Mouse (Mus musculus): ENCODE results near the gene 1810065E05Rik. TPM values are rescaled to one million over a fixed set of nuclear protein-coding genes. Genes with fewer than 3 reads are reported as not detected.
A peak's percentile ranks its signal among the peaks of the same experiment; 100 is the strongest.

Gene 1810065E05Rik
- not detected for total RNA-seq (2021)
- long read RNA-seq, experiment 1: 0 reads
- long read RNA-seq, experiment 2: 0 reads

DNA sequence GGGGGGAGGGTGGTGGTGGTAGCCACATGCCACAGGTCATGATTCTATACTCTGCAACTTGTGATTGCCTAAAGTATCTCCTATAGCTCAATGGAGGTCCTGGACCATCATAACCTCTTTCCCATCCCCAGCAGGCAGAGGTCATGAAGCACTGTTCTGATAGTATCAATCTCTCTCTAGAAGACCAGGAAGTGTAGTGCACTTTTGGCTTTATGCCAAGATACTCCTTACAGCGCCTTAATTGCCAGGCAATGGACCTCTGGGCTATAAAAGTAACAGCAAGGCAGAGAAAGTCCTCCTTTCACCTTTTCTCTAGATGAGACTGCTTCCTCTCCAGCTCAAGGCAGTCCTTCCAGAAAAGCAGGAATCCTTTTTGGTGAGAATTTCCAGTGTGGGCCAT, at the start of gene 1810065E05Rik:
Gene 1810065E05Rik (plus strand): TSS at position 297 of the 400 bp plus-strand sequence.
- no peak within 1 kb of the TSS for H3K27ac ChIP-seq
- no peak for DNase-seq (ENCODE audit: low spot score in 2 of 2)
- no peak for TF ChIP-seq CTCF (conservative IDR thresholded peaks at IDR 0.05)
- H3K4me3 ChIP-seq: no peak within 1 kb of the TSS

GRCm38 (mm10) chr11:58377273-58377672, 43.6 kb upstream of the 1810065E05Rik start:
- DNase-seq (ENCODE audit: low spot score in 2 of 2): no peak
- no peak for TF ChIP-seq CTCF (conservative IDR thresholded peaks at IDR 0.05)
- Histone ChIP-seq H3K27ac (no peak overlapping the region), H3K4me3 (no peak overlapping the region)

DNA sequence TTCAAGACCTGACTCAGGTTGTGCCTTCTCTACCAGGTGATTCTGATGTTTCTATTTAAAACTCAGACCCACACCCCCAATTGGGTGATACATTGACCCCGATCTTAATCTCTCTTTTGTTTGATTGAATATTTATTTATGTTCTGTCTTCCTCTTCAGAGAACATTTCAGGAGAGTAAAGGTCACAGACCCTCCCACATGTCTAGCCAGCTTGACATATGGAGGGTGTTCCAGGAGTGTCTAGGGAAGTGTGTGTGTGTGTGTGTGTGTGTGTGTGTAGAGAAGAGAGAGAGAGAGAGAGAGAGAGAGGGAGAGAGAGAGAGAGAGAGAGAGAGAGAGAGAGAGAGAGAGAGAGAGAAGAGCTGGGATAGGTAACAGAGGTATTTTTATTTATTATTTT, 43.2 kb upstream of the 1810065E05Rik start:
- DNase-seq (ENCODE audit: low spot score in 2 of 2): no peak
- H3K27ac ChIP-seq: no peak overlapping the region
- no peak overlapping the region for H3K4me3 ChIP-seq
- no peak for TF ChIP-seq CTCF (conservative IDR thresholded peaks at IDR 0.05)

- TF ChIP-seq CTCF (conservative IDR thresholded peaks at IDR 0.05): no peak
Observed at GRCm38 (mm10) chr11:58378763-58379278, 42.1 kb upstream of the 1810065E05Rik start, which contains the start of gene Lypd8. TSS of gene Lypd8 (plus strand) at chr11:58379043.

GRCm38 (mm10) chr11:58379516-58379915, 41.4 kb upstream of the 1810065E05Rik start:
- no peak for TF ChIP-seq CTCF (conservative IDR thresholded peaks at IDR 0.05)
- DNase-seq (ENCODE audit: low spot score in 2 of 2): no peak
- Histone ChIP-seq H3K27ac (no peak overlapping the region), H3K4me3 (no peak overlapping the region)

More at GRCm38 (mm10) chr11:58378763-58379278, 42.1 kb upstream of the 1810065E05Rik start, which contains the start of gene Lypd8:
- Histone ChIP-seq H3K27ac (peak within 1 kb of the TSS; percentile 46; the same call in 1 of the 2 replicates), H3K4me3 (no peak within 1 kb of the TSS)
- peak; percentile 10 to 25 for DNase-seq (ENCODE audit: low spot score in 2 of 2)

DNA sequence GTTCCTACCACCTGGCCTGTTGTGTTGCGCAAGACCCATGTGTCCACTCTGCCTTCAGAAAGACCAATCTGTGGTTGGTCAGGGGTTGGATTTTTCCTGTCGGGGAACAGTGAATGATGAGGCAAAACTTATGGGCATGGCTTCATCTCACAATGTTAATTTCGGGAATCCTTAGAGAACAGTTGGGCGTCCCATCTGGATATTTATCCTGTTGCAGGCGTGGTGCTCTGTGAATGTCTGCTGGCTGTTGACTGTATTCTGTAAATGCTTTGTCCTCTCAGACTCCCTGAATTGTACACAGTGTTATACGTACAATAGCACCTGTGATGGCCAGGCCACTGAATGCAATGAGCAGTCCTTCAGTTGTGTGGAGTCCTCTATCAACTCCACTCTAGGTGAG, 38.4 kb upstream of the 1810065E05Rik start:
- no peak for TF ChIP-seq CTCF (conservative IDR thresholded peaks at IDR 0.05)
- Histone ChIP-seq H3K27ac (no peak overlapping the region), H3K4me3 (no peak overlapping the region)
- DNase-seq (ENCODE audit: low spot score in 2 of 2): peak; percentile 58 to 67

GRCm38 (mm10) chr11:58399985-58400645, 20.8 kb upstream of the 1810065E05Rik start:
- Histone ChIP-seq H3K4me3 (no peak overlapping the region), H3K27ac (no peak overlapping the region)
- no peak for DNase-seq (ENCODE audit: low spot score in 2 of 2)
- no peak for TF ChIP-seq CTCF (conservative IDR thresholded peaks at IDR 0.05)

DNA sequence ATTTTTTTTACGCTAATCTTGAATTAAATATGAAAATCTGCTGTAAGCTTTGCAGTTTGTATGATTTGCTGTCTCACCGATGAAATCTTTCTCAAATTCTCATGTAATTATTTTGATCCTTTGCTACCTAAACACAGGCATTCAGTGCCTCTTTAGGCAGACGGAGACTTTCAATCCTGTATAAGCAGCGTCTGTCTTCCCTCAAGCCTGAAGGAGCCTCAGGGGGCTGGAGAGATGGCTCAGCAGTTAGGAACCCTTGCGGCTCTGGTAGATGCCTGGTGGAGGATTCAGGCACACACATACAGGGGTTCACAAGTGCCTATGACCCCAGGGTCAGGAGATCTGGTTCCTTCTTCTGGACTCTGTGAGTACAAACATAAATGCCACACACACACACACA, 20.3 kb upstream of the 1810065E05Rik start:
- no peak overlapping the region for H3K27ac ChIP-seq
- H3K4me3 ChIP-seq: no peak overlapping the region
- no peak for DNase-seq (ENCODE audit: low spot score in 2 of 2)
- TF ChIP-seq CTCF (conservative IDR thresholded peaks at IDR 0.05): no peak

DNA sequence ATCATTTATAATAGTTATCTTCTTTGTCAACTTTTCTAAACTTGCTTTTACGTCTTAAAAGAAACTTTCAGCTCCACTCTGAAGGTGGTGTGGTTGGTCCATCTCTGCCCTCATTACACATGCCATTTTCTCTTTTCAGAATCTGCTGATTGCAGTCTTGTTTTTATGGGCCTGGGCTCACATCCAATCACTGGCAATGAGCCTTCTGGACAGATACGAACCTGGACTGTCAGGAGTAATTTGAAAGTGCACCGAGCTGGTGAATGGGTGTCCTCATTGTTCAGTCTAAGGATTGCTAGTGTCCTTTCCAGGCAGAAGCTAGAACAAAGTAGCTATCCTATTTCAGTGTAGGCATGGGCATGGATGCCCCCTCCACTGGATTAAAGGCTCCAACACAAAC, 12.8 kb upstream of the 1810065E05Rik start:
- H3K4me3 ChIP-seq: no peak overlapping the region
- H3K27ac ChIP-seq: no peak overlapping the region
- TF ChIP-seq CTCF (conservative IDR thresholded peaks at IDR 0.05): no peak
- DNase-seq (ENCODE audit: low spot score in 2 of 2): no peak

DNA sequence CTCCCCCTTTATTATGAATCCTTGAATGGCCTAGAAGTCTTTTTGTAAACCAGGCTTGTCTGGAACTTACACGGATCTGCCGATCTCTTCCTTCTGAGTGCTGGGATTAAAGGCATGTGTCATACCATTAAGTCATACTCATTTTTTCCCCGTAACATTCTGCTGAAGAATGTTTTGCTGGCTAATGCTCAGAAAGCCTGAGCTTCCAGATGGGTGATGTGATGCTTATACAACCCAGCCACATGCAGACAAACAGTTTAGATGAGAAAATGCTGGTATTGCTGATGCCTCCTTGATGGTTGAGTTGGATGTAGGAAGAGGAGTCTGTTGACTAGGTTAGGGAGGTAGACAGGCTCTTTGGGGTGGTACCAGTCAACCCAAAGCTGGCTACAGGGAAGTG, 2.6 kb upstream of the 1810065E05Rik start:
- Histone ChIP-seq H3K4me3 (no peak overlapping the region), H3K27ac (no peak overlapping the region)
- no peak for TF ChIP-seq CTCF (conservative IDR thresholded peaks at IDR 0.05)
- DNase-seq (ENCODE audit: low spot score in 2 of 2): peak; percentile 18 to 46

DNA sequence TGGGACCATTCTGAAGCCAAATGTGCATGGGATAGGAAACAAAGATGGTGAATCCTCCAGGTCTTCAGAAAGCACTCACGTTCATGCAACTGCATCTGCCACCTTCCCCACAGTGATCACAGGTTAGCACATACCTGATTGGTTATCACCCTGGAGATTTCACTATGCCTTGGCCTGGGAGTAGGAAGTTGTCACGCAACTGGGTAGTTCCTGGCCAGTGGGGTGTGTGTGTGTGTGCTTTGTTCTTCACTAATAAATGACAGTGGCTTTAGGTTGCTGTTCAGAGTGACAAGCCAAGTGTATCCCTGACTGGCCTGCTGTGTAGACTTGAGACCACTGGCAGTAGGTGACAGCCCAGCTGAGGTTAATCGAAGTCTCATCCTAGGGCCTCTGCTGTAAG, 11.3 kb downstream of the 1810065E05Rik start, which contains the start of gene Gm12253:
Gene Gm12253 (plus strand): TSS at position 301 of the 400 bp plus-strand sequence.
- H3K27ac ChIP-seq: no peak within 1 kb of the TSS
- DNase-seq (ENCODE audit: low spot score in 2 of 2): no peak
- no peak within 1 kb of the TSS for H3K4me3 ChIP-seq
- TF ChIP-seq CTCF (conservative IDR thresholded peaks at IDR 0.05): no peak

- Histone ChIP-seq H3K4me3 (no peak overlapping the region), H3K27ac (no peak overlapping the region)
- no peak for TF ChIP-seq CTCF (conservative IDR thresholded peaks at IDR 0.05)
- DNase-seq (ENCODE audit: low spot score in 2 of 2): no peak
Observed at GRCm38 (mm10) chr11:58437866-58438265, 17.0 kb downstream of the 1810065E05Rik start.

DNA sequence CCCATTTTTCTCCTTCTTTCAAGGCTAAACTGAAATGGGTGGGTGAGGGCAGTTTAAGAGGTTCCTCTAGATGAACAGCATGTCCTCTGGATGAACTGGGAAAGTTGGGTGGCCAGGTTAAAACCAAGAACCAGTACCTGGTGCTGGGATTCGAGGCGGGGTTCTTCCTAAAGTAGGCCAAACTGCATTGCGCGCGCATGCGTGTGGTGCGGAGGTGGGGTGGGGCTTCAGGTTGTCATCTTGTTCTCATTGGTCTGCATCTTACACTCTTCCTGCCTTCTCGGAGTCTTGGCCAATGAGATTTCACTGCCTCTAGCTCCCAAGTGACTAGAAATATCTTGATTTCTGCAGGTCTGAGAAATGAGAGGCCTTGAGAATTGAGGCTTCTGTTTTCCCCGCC, 31.8 kb downstream of the 1810065E05Rik start, which contains the start of gene Lypd9:
Gene Lypd9 (minus strand): TSS at position 165 of the 400 bp plus-strand sequence.
- Histone ChIP-seq H3K27ac (no peak within 1 kb of the TSS), H3K4me3 (no peak within 1 kb of the TSS)
- DNase-seq (ENCODE audit: low spot score in 2 of 2): no peak
- TF ChIP-seq CTCF (conservative IDR thresholded peaks at IDR 0.05): no peak

DNA sequence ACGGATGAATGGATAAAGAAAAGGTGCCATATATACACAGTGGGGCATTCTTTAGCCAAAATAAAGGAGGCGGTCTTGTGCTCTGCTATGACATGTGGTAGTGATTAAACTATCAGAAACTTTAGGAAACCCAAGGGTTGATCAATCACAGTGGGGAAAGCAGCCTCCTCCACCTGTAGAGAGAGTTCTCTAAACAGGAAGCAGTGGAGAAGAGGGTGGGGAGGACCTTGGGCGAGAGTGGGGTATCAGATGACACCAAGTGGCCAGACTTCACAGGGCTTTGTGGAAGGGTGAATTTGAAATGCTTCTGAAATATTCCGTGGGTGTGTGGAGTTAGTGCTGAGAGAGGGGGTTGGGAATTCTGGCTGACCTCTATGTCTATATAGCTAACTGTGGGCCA, 32.7 kb downstream of the 1810065E05Rik start:
- TF ChIP-seq CTCF (conservative IDR thresholded peaks at IDR 0.05): no peak
- DNase-seq (ENCODE audit: low spot score in 2 of 2): no peak
- no peak overlapping the region for H3K27ac ChIP-seq
- H3K4me3 ChIP-seq: no peak overlapping the region
